Mouse (Mus musculus) kidney, postnatal 10 days (tissue): ENCODE results near the gene 1700013G24Rik.

Experiments
- DNase-seq: peaks from one replicate; pipeline ENCODE4 v3.0.0; 2021; ENCODE audit warnings: mixed read lengths

Gene 1700013G24Rik

GRCm38 (mm10) chr4:137497892-137498722 is 45.0 kb downstream of the 1700013G24Rik start:
- DNase-seq, result peak; percentile 80

DNA sequence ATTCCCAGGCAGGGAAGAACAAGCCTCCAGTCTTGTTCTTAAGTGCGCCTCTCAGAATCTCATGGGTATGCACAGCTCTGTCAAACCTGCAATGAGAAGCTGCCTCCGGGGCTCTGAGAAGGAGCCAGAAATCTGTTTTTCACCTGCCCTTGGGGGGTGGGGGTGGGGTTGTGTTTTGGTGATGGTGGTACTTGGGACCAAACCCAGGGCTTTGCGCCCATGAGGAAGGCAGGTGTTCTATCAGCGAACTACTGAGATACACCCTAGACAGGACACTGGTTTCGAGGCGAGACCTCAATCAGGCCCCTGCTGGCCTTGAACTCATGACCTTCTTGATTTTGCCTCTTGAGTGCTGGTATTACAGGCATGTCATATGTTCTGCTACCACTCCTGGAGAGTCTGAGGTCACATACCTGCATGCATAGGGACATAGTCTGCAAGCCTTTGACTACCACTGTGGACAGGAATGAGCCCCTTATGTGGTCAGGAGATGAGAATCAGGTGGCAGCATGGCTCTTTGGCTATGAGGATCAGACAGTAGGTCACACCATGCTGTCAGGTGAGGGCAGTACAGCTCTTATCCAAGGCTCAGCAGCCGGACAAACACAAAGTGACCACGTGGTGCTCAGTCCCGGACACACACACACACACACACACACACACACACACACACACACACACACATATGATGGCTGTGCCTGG is 45.9 kb downstream of the 1700013G24Rik start:
- DNase-seq, result no peak

- DNase-seq, result no peak
Measured at GRCm38 (mm10) chr4:137500149-137500548, 47.1 kb downstream of the 1700013G24Rik start.

DNA sequence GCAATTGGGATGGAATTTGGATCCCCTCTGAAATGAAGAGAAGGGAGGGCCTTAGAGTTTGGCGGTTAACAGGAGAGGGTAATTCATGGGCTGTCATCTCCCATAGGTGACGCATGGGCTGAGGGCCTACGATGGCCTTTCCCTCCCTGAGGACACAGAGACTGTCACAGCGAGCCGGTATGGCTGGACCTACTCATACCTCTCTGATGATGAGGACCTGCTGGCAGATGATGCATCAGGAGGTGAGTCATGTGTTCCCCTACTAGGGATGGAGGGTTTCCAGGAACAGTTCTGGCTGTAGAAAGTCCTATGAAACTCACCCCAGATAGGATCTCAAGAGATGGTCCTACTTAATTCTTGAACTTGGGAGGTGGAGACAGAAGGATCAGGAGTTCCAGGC is 47.9 kb downstream of the 1700013G24Rik start:
- no peak for DNase-seq

DNA sequence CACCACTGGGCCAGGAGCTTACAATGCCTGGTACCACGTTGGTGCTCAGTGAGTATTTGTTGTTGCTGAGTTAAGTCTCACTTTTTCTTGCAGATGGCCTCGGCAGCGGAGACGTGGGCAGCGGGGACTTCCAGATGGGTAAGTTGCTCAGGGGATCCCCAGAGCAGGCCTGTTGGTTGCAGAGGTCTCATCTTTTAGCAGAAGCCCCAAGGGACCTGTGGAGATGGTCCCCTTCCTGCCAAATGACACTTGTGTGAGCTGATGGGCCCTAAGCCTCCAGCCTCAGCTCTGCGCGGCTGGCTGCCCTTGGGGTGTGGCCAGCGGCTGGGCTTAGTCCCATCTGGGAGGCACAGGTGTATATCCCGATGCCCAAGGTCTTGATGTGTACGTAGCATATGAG is 49.1 kb downstream of the 1700013G24Rik start:
- DNase-seq, result no peak

DNA sequence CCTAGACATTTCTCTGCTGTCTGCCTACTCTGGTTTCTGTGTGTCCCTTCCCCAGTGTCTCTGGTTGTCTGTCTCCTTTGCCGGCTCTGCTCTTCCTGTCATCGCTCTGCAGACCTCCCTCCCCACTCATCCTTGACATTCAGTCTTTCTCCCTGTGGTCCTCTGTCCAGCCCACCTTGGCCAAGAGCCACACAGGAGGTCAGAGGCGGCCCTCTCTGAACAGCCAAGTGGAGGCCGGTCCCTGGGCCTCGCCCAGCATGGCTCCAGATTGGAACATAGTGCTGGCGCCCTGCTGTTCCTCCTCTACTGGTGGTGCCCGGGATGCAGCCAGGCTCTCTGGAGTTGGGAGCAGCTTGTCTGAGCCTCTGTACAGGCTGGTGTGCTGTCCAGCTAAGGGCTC is 49.7 kb downstream of the 1700013G24Rik start:
- peak; percentile 65 for DNase-seq

DNA sequence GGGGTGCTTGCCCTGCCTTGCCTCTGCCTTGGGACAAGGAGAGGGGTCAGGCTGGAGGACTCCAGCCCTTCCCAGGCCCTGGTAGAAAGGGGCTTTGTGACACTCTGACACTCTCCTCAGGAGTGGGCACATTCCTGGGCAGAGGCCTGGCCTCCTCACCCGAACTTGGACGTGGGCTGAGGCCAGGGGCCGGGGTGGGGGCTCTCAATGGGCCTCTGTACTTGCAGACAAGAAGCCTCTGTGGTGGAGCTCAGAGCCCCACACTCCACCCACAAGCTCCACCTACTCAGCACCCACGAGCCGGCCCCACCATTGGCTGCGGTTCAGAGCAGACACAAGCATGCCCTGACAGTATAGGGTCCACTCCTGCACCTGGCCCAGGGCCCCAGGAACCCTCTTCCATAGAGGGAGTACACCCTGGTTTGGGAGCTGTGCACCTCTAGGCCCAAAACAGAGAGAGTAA is 50.5 kb downstream of the 1700013G24Rik start:
- no peak for DNase-seq
